Mouse (Mus musculus): ENCODE results near the gene Gm20388.

DNA sequence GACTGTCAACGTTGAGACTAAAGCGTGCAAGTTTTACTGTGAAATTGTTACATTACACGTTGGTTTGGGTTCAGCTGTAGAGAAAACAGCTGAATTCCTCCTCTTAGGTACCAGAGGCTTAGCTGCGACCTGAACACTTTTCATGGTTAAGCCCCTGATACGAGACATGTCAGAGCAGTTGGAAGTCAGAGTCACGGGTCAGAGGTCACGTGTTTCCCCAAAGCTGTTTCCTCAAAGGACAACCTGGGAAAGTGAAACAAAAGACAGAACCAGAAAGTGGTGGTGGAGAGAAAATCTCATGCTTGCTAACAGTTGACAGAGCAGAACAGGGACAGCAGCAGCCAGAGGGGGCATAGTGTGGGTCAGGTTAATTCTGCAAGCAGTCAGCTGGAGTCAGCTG lies 3760.8 kb downstream of the Gm20388 start:
- TF ChIP-seq CTCF (IDR thresholded peaks at IDR 0.05; ENCODE audit: insufficient read depth, low read depth, low read length): no peak
- TF ChIP-seq POLR2A (IDR thresholded peaks at IDR 0.05; ENCODE audit: insufficient read depth, low read depth, low read length): no peak

Measured in olfactory bulb, adult 2 months (tissue).